Mouse (Mus musculus): ENCODE results near the gene Trpm4.
"Not testable (repeated sequence)": the region's sequence is repeated elsewhere in the genome, so short reads cannot be mapped to it uniquely, and the experiment has no call there.

Gene Trpm4

DNA sequence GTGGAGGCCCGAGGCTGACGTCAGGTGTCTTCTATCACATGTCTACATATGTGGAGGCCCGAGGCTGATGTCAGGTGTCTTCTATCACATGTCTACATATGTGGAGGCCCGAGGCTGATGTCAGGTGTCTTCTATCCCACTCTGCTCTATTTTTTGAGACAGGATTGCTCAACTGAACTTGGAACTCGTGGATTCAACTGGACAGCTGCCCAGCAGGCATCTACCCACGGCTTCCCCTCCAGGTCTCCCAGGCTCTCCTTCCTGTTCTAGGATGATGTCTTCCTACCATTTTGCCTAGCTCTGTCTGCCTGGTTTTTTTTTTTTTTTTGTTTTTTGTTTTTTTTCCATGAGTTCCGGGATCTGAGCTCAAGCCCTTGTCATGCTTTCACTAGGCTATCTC is 77.8 kb downstream of the Trpm4 start:
- not testable (repeated sequence) for DNase-seq (ENCODE audit: low read depth, low spot score)

GRCm38 (mm10) chr7:45253806-45254205 is 79.8 kb downstream of the Trpm4 start:
- no peak for DNase-seq (ENCODE audit: low read depth, low spot score)
